Mouse (Mus musculus): Measurements from ENCODE around the gene Vcp. TPM values are rescaled to one million over a fixed set of nuclear protein-coding genes. Genes with fewer than 3 reads are reported as not detected.

Vcp gene
- polyA plus RNA-seq, 1 experiment from 2014 or later, result 560 TPM

DNA sequence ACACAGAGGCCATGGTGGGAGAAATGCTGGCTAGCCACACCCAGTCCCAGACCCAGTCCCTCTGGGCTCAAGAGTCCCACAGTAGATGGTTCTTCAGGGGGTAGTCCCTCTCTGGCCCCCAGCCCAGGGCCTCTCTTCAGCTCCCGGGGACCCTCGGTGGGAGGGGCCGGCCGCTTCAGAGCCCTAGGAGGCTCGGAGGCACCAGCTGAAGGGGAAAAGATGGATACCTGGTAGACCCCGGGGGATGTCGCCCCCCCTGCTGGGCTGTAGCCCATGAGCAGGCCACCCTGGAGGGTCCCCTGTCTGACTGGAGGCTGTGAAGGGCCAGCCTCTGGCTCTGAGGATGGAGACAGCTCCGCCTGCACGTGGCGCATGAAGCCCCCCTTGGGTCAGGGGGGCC lies 36.0 kb upstream of the Vcp start:
- Histone ChIP-seq H3K4me3 (ENCODE audit: low read depth, low read length) (no peak overlapping the region), H3K9ac (no peak overlapping the region), H3K4me2 (no peak overlapping the region), H3K9me3 (ENCODE audit: low read depth, low read length) (no peaks in the 10 kb centered on the region), H3K27ac (ENCODE audit: low read depth) (no peak overlapping the region), H3K4me1 (ENCODE audit: insufficient read depth) (peaks cover 10% of the 10 kb centered on the region; the same call in 1 of the 2 replicates), H3K27me3 (ENCODE audit: insufficient read depth, low read length) (no peaks in the 10 kb centered on the region), H3K36me3 (ENCODE audit: insufficient read depth) (peaks cover 29% of the 10 kb centered on the region)
- no peak for ATAC-seq (ENCODE audit: insufficient read depth)
- 86% methylated on average over 10 of the region's 10 CpGs for WGBS
- no peak for TF ChIP-seq CTCF (IDR thresholded peaks at IDR 0.05; ENCODE audit: low read depth)
- no peak for DNase-seq

DNA sequence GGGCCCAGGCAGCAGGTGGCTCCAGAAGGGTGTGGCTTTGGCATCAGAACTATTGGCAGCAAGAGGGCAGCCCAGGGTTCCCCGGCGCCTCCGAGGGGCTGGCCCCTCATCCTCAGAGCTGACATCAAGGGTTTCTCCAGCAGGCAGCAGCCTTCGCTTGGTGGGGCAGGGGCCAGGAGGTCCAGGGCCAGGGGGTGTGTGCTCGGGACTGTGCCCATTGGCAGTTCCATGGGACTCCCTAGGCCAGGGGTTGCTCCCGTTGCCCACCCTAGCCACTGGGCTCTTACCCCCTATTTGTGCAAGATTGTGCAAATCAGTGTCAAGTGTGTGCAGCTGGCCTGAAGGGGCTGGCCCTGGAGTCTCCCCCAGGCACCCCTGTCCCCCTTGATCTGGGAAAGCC lies 35.5 kb upstream of the Vcp start:
- ATAC-seq (ENCODE audit: insufficient read depth), result no peak
- no peak for TF ChIP-seq CTCF (IDR thresholded peaks at IDR 0.05; ENCODE audit: low read depth)
- H3K4me2 ChIP-seq, result no peak overlapping the region

DNA sequence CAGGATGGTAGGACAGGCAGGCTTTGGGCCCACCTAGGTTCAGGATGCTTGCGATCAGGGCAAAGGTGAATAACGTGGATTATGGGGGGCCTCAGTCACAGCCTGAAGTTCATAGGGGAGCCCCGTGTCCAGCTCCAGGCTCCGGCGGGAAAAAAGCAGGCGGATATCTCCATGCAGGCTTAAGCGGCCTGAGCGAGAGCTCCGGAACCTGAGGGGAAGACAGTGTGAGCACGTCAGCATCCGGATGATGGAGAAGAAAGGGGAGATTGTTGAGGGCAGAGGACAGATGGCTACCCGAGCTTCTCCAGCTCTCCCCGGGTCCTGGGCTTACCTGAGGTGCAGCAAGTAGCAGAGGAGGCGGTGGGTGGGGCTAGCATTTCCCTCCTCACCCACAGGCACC lies 33.2 kb upstream of the Vcp start:
- DNase-seq (no peak), ATAC-seq (ENCODE audit: insufficient read depth) (no peak)
- no peak for TF ChIP-seq CTCF (IDR thresholded peaks at IDR 0.05; ENCODE audit: low read depth)
- Histone ChIP-seq H3K27me3 (ENCODE audit: insufficient read depth, low read length) (no peaks in the 10 kb centered on the region), H3K36me3 (ENCODE audit: insufficient read depth) (peaks cover 45% of the 10 kb centered on the region), H3K4me3 (ENCODE audit: low read depth, low read length) (no peak overlapping the region), H3K4me1 (ENCODE audit: insufficient read depth) (peaks cover 5% of the 10 kb centered on the region; the same call in 1 of the 2 replicates), H3K4me2 (no peak overlapping the region), H3K27ac (ENCODE audit: low read depth) (no peak overlapping the region), H3K9ac (no peak overlapping the region), H3K9me3 (ENCODE audit: low read depth, low read length) (no peaks in the 10 kb centered on the region)
- 79% methylated on average over 14 of the region's 14 CpGs for WGBS

More for the DNA sequence above, 35.5 kb upstream of the Vcp start:
- WGBS, result 88% methylated on average over 6 of the region's 6 CpGs
- DNase-seq, result no peak
- H3K27me3 ChIP-seq (ENCODE audit: insufficient read depth, low read length), result no peaks in the 10 kb centered on the region
- H3K9ac ChIP-seq, result no peak overlapping the region
- H3K36me3 ChIP-seq (ENCODE audit: insufficient read depth), result peaks cover 29% of the 10 kb centered on the region
- no peak overlapping the region for H3K4me3 ChIP-seq (ENCODE audit: low read depth, low read length)
- no peaks in the 10 kb centered on the region for H3K9me3 ChIP-seq (ENCODE audit: low read depth, low read length)
- H3K27ac ChIP-seq (ENCODE audit: low read depth), result no peak overlapping the region
- peaks cover 10% of the 10 kb centered on the region; the same call in 1 of the 2 replicates for H3K4me1 ChIP-seq (ENCODE audit: insufficient read depth)

DNA sequence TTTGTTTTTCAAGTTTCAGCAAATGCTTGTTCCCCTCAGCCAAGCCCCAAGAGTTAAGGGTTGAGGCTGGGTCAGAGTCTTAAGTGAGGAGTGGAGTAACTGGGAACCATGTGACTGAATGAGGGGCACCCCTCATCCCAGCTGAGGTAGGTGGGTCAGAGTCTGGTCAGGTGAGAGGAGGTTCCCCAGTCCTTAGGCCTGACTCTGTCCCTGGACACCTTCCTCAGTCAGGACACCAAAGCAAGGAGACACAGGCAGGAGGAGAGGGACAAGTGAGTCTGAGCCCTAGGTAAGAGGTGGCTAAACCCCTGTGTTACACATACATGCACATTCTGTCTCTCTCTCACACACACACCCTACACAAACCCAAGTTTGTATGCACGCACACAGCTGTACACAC lies 32.2 kb upstream of the Vcp start:
- Histone ChIP-seq H3K27ac (ENCODE audit: low read depth) (no peak overlapping the region), H3K36me3 (ENCODE audit: insufficient read depth) (peaks cover 55% of the 10 kb centered on the region), H3K4me2 (no peak overlapping the region), H3K4me3 (ENCODE audit: low read depth, low read length) (no peak overlapping the region), H3K9me3 (ENCODE audit: low read depth, low read length) (no peaks in the 10 kb centered on the region), H3K27me3 (ENCODE audit: insufficient read depth, low read length) (no peaks in the 10 kb centered on the region), H3K4me1 (ENCODE audit: insufficient read depth) (peaks cover 5% of the 10 kb centered on the region; the same call in 1 of the 2 replicates), H3K9ac (no peak overlapping the region)
- WGBS, result 90% methylated on average over 1 of the region's 1 CpGs
- ATAC-seq (ENCODE audit: insufficient read depth) (no peak), DNase-seq (no peak)
- TF ChIP-seq CTCF (IDR thresholded peaks at IDR 0.05; ENCODE audit: low read depth), result no peak

DNA sequence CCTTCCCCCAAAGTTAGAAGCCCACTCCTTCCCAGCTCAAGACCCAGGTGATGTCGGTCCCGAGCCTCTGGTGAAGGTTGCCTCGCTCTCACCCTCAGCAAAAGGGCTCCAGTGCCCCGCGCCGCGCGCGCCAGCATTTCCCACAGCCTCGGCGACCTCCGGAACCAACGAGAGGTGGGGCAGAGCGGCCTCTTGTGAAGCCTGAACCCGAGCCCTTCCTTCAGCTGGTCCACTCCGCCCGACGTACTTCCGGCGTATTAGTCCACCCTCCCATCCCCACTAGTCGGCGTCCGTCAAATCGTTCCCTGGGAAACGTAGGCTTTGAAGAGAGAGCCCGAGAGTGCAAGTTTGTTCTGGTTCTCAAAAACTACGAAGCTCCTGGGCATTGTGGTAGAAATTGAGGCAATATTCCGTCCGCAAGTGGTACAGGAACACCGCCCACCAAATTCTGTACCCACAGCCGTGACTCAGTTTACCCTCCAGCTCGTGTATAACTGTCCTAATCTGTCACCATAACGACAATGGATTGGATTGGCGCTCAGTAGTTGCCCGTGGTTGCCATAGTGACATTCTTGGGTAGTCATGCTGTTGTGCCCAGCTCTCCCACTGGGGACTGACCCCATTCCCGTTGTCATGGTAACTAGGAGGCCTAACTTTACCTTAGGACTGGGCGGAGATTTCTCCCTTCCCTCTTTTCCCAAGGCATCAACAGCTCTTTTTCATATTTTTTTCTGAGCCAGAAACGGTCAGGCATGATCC lies 31.1 kb upstream of the Vcp start, which contains the start of gene Stoml2:
Gene Stoml2 (minus strand): TSS at position 474 of the 759 bp plus-strand sequence.
- peaks cover 61% of the 10 kb centered on the region for H3K36me3 ChIP-seq (ENCODE audit: insufficient read depth)

DNA sequence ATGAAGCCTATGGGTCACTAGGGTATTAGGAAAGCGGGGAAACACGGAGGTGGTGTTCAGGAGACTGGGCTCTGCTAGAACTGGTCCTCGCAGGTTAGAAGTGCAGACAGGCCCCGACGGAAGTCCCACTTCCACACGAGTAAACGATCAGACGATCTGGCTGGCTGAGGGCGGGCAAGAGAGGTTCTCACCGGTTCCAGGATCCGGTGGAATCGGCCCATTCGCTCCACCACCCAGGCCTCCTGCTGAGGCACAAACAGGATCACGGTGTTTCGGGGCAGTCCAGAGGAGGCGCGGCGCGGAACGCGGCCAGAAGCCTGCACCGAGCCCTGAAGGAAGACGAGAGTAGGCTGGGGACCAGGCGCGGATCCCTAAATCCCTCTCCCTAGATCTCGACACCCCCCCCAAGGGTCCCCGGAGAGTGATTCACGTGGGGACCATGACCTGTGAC lies 30.5 kb upstream of the Vcp start:
- TF ChIP-seq CTCF (IDR thresholded peaks at IDR 0.05; ENCODE audit: low read depth), result no peak
- peaks cover 5% of the 10 kb centered on the region; the same call in 1 of the 2 replicates for H3K4me1 ChIP-seq (ENCODE audit: insufficient read depth)
- peak overlapping the region; percentile 83 for H3K9ac ChIP-seq
- no peaks in the 10 kb centered on the region for H3K9me3 ChIP-seq (ENCODE audit: low read depth, low read length)
- peak overlapping the region; percentile 78 for H3K27ac ChIP-seq (ENCODE audit: low read depth)
- H3K36me3 ChIP-seq (ENCODE audit: insufficient read depth), result peaks cover 55% of the 10 kb centered on the region
- peak overlapping the region; percentile 73 for H3K4me2 ChIP-seq
- 1% methylated on average over 28 of the region's 28 CpGs for WGBS
- H3K27me3 ChIP-seq (ENCODE audit: insufficient read depth, low read length), result no peaks in the 10 kb centered on the region
- peak overlapping the region; percentile 67 for H3K4me3 ChIP-seq (ENCODE audit: low read depth, low read length)
- ATAC-seq (ENCODE audit: insufficient read depth) (peak; percentile 65), DNase-seq (no peak)

More for the DNA sequence above, 31.1 kb upstream of the Vcp start, which contains the start of gene Stoml2:
- Histone ChIP-seq H3K4me2 (peak within 1 kb of the TSS; percentile 73), H3K4me1 (ENCODE audit: insufficient read depth) (peaks cover 5% of the 10 kb centered on the region; the same call in 1 of the 2 replicates), H3K9ac (peak within 1 kb of the TSS; percentile 83), H3K27me3 (ENCODE audit: insufficient read depth, low read length) (no peaks in the 10 kb centered on the region), H3K4me3 (ENCODE audit: low read depth, low read length) (peak within 1 kb of the TSS; percentile 67), H3K27ac (ENCODE audit: low read depth) (peak within 1 kb of the TSS; percentile 88), H3K9me3 (ENCODE audit: low read depth, low read length) (no peaks in the 10 kb centered on the region)
- peak; percentile 62 for TF ChIP-seq CTCF (IDR thresholded peaks at IDR 0.05; ENCODE audit: low read depth)
- WGBS, result under 1% methylated on average over 38 of the region's 38 CpGs
- DNase-seq (peak; percentile 97), ATAC-seq (ENCODE audit: insufficient read depth) (peak; percentile 98)

DNA sequence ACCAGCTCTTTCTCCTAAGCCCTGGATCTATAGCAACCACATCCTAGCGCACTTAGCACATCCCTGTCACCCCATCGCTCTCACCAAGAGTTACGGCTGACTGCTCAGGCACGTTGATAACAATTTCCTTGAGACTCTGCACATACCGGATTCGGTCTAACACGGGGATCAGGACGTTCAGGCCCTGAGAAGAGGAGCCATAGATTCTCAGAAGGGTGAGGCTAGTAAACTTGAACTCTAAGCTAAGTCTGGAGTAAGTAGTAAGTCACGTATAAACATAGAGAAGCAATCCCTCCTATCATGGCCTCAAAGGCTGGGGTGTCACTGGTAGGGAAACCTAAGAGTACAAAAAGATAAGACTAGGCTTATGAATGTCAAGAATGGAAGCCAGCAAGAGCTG lies 30.0 kb upstream of the Vcp start:
- Histone ChIP-seq H3K9ac (peak overlapping the region; percentile 83), H3K27me3 (ENCODE audit: insufficient read depth, low read length) (no peaks in the 10 kb centered on the region), H3K4me3 (ENCODE audit: low read depth, low read length) (peak overlapping the region; percentile 67), H3K9me3 (ENCODE audit: low read depth, low read length) (no peaks in the 10 kb centered on the region), H3K27ac (ENCODE audit: low read depth) (peak overlapping the region; percentile 78; the same call in 1 of the 2 replicates), H3K36me3 (ENCODE audit: insufficient read depth) (peaks cover 54% of the 10 kb centered on the region), H3K4me1 (ENCODE audit: insufficient read depth) (peaks cover 5% of the 10 kb centered on the region; the same call in 1 of the 2 replicates), H3K4me2 (peak overlapping the region; percentile 73)
- 63% methylated on average over 9 of the region's 9 CpGs for WGBS
- ATAC-seq (ENCODE audit: insufficient read depth) (no peak), DNase-seq (no peak)
- no peak for TF ChIP-seq CTCF (IDR thresholded peaks at IDR 0.05; ENCODE audit: low read depth)
